Mouse (Mus musculus): ENCODE data around the gene Efcab2. TPM values are rescaled to one million over a fixed set of nuclear protein-coding genes. Genes with fewer than 3 reads are reported as not detected.

The Efcab2 gene
- polyA plus RNA-seq, 1 experiment, result 15.2 TPM

- H3K27me3 ChIP-seq (ENCODE audit: control insufficient read depth, insufficient read depth, low read length), result no peaks in the 10 kb centered on the region
- peaks cover 1% of the 10 kb centered on the region for H3K36me3 ChIP-seq (ENCODE audit: control insufficient read depth, insufficient read depth, low read length)
- no peak overlapping the region for H3K4me3 ChIP-seq (ENCODE audit: control insufficient read depth, low read depth, low read length)
- no peak for TF ChIP-seq CTCF (IDR thresholded peaks at IDR 0.05; ENCODE audit: control insufficient read depth, insufficient read depth, insufficient replicate concordance, low read depth, low read length)
- no peak for TF ChIP-seq POLR2A (IDR thresholded peaks at IDR 0.05; ENCODE audit: control insufficient read depth, low read depth, low read length)
- H3K4me1 ChIP-seq (ENCODE audit: control insufficient read depth, insufficient read depth, low read length), result no peaks in the 10 kb centered on the region
- no peak overlapping the region for H3K27ac ChIP-seq (ENCODE audit: control insufficient read depth, insufficient read depth, low read depth, low read length)
These were observed 62.4 kb downstream of the Efcab2 start for GRCm38 (mm10) chr1:178468280-178468679.

- Histone ChIP-seq H3K27ac (ENCODE audit: control insufficient read depth, insufficient read depth, low read depth, low read length) (no peak overlapping the region), H3K4me3 (ENCODE audit: control insufficient read depth, low read depth, low read length) (no peak overlapping the region), H3K4me1 (ENCODE audit: control insufficient read depth, insufficient read depth, low read length) (no peaks in the 10 kb centered on the region), H3K27me3 (ENCODE audit: control insufficient read depth, insufficient read depth, low read length) (no peaks in the 10 kb centered on the region), H3K36me3 (ENCODE audit: control insufficient read depth, insufficient read depth, low read length) (no peaks in the 10 kb centered on the region)
- TF ChIP-seq POLR2A (IDR thresholded peaks at IDR 0.05; ENCODE audit: control insufficient read depth, low read depth, low read length), result no peak
- no peak for TF ChIP-seq CTCF (IDR thresholded peaks at IDR 0.05; ENCODE audit: control insufficient read depth, insufficient read depth, insufficient replicate concordance, low read depth, low read length)
These were observed 78.0 kb downstream of the Efcab2 start for GRCm38 (mm10) chr1:178483854-178484253.

- no peaks in the 10 kb centered on the region for H3K4me1 ChIP-seq (ENCODE audit: control insufficient read depth, insufficient read depth, low read length)
- H3K4me3 ChIP-seq (ENCODE audit: control insufficient read depth, low read depth, low read length), result no peak overlapping the region
- H3K36me3 ChIP-seq (ENCODE audit: control insufficient read depth, insufficient read depth, low read length), result no peaks in the 10 kb centered on the region
- no peak overlapping the region for H3K27ac ChIP-seq (ENCODE audit: control insufficient read depth, insufficient read depth, low read depth, low read length)
- H3K27me3 ChIP-seq (ENCODE audit: control insufficient read depth, insufficient read depth, low read length), result no peaks in the 10 kb centered on the region
- TF ChIP-seq CTCF (IDR thresholded peaks at IDR 0.05; ENCODE audit: control insufficient read depth, insufficient read depth, insufficient replicate concordance, low read depth, low read length) (no peak), POLR2A (IDR thresholded peaks at IDR 0.05; ENCODE audit: control insufficient read depth, low read depth, low read length) (no peak)
These were observed 79.4 kb downstream of the Efcab2 start for GRCm38 (mm10) chr1:178485138-178485867.

- Histone ChIP-seq H3K27ac (ENCODE audit: control insufficient read depth, insufficient read depth, low read depth, low read length) (no peak overlapping the region), H3K36me3 (ENCODE audit: control insufficient read depth, insufficient read depth, low read length) (no peaks in the 10 kb centered on the region), H3K4me3 (ENCODE audit: control insufficient read depth, low read depth, low read length) (no peak overlapping the region), H3K27me3 (ENCODE audit: control insufficient read depth, insufficient read depth, low read length) (no peaks in the 10 kb centered on the region), H3K4me1 (ENCODE audit: control insufficient read depth, insufficient read depth, low read length) (no peaks in the 10 kb centered on the region)
- TF ChIP-seq CTCF (IDR thresholded peaks at IDR 0.05; ENCODE audit: control insufficient read depth, insufficient read depth, insufficient replicate concordance, low read depth, low read length), result no peak
- no peak for TF ChIP-seq POLR2A (IDR thresholded peaks at IDR 0.05; ENCODE audit: control insufficient read depth, low read depth, low read length)
These were observed 80.0 kb downstream of the Efcab2 start for GRCm38 (mm10) chr1:178485868-178486220.

GRCm38 (mm10) chr1:178486828-178487227 lies 80.9 kb downstream of the Efcab2 start:
- TF ChIP-seq CTCF (IDR thresholded peaks at IDR 0.05; ENCODE audit: control insufficient read depth, insufficient read depth, insufficient replicate concordance, low read depth, low read length) (no peak), POLR2A (IDR thresholded peaks at IDR 0.05; ENCODE audit: control insufficient read depth, low read depth, low read length) (no peak)
- Histone ChIP-seq H3K27me3 (ENCODE audit: control insufficient read depth, insufficient read depth, low read length) (no peaks in the 10 kb centered on the region), H3K36me3 (ENCODE audit: control insufficient read depth, insufficient read depth, low read length) (no peaks in the 10 kb centered on the region), H3K27ac (ENCODE audit: control insufficient read depth, insufficient read depth, low read depth, low read length) (no peak overlapping the region), H3K4me3 (ENCODE audit: control insufficient read depth, low read depth, low read length) (no peak overlapping the region), H3K4me1 (ENCODE audit: control insufficient read depth, insufficient read depth, low read length) (no peaks in the 10 kb centered on the region)

GRCm38 (mm10) chr1:178489127-178489526 lies 83.2 kb downstream of the Efcab2 start:
- H3K4me3 ChIP-seq (ENCODE audit: control insufficient read depth, low read depth, low read length), result no peak overlapping the region
- no peaks in the 10 kb centered on the region for H3K4me1 ChIP-seq (ENCODE audit: control insufficient read depth, insufficient read depth, low read length)
- no peaks in the 10 kb centered on the region for H3K27me3 ChIP-seq (ENCODE audit: control insufficient read depth, insufficient read depth, low read length)
- H3K27ac ChIP-seq (ENCODE audit: control insufficient read depth, insufficient read depth, low read depth, low read length), result no peak overlapping the region
- TF ChIP-seq CTCF (IDR thresholded peaks at IDR 0.05; ENCODE audit: control insufficient read depth, insufficient read depth, insufficient replicate concordance, low read depth, low read length), result no peak
- TF ChIP-seq POLR2A (IDR thresholded peaks at IDR 0.05; ENCODE audit: control insufficient read depth, low read depth, low read length), result no peak
- no peaks in the 10 kb centered on the region for H3K36me3 ChIP-seq (ENCODE audit: control insufficient read depth, insufficient read depth, low read length)

GRCm38 (mm10) chr1:178491733-178492132 lies 85.8 kb downstream of the Efcab2 start:
- no peaks in the 10 kb centered on the region for H3K36me3 ChIP-seq (ENCODE audit: control insufficient read depth, insufficient read depth, low read length)

More at GRCm38 (mm10) chr1:178491733-178492132, 85.8 kb downstream of the Efcab2 start:
- H3K27me3 ChIP-seq (ENCODE audit: control insufficient read depth, insufficient read depth, low read length), result no peaks in the 10 kb centered on the region
- no peaks in the 10 kb centered on the region for H3K4me1 ChIP-seq (ENCODE audit: control insufficient read depth, insufficient read depth, low read length)
- TF ChIP-seq CTCF (IDR thresholded peaks at IDR 0.05; ENCODE audit: control insufficient read depth, insufficient read depth, insufficient replicate concordance, low read depth, low read length), result no peak
- no peak overlapping the region for H3K4me3 ChIP-seq (ENCODE audit: control insufficient read depth, low read depth, low read length)
- no peak overlapping the region for H3K27ac ChIP-seq (ENCODE audit: control insufficient read depth, insufficient read depth, low read depth, low read length)
